Mouse (Mus musculus): ENCODE data around the gene Mroh2a. TPM values are rescaled to one million over a fixed set of nuclear protein-coding genes. Genes with fewer than 3 reads are reported as not detected.

Mroh2a gene
- polyA plus RNA-seq, 1 experiment from 2014 or later = 0.90 TPM

- Histone ChIP-seq H3K9ac (no peak overlapping the region), H3K27me3 (no peaks in the 10 kb centered on the region), H3K4me3 (no peak overlapping the region), H3K4me2 (no peak overlapping the region), H3K27ac (no peak overlapping the region), H3K36me3 (peaks cover 83% of the 10 kb centered on the region), H3K9me3 (no peaks in the 10 kb centered on the region), H3K4me1 (no peaks in the 10 kb centered on the region)
- 72% methylated on average over 6 of the region's 6 CpGs for WGBS
- no peak for ATAC-seq (ENCODE audit: borderline replicate concordance, extremely low read depth, low FRiP score, low TSS enrichment)
Measured at GRCm38 (mm10) chr1:88262961-88263360, 36.2 kb downstream of the Mroh2a start.

GRCm38 (mm10) chr1:88263778-88264177 lies 37.0 kb downstream of the Mroh2a start:
- no peaks in the 10 kb centered on the region for H3K9me3 ChIP-seq
- 90% methylated on average over 5 of the region's 5 CpGs for WGBS
- no peak overlapping the region for H3K4me3 ChIP-seq
- H3K9ac ChIP-seq = no peak overlapping the region
- H3K36me3 ChIP-seq = peaks cover 91% of the 10 kb centered on the region
- no peak overlapping the region for H3K4me2 ChIP-seq
- ATAC-seq (ENCODE audit: borderline replicate concordance, extremely low read depth, low FRiP score, low TSS enrichment) = no peak
- H3K4me1 ChIP-seq = no peaks in the 10 kb centered on the region
- H3K27ac ChIP-seq = no peak overlapping the region
- H3K27me3 ChIP-seq = no peaks in the 10 kb centered on the region

GRCm38 (mm10) chr1:88264237-88264868 lies 37.6 kb downstream of the Mroh2a start:
- H3K4me2 ChIP-seq = no peak overlapping the region
- H3K9me3 ChIP-seq = no peaks in the 10 kb centered on the region
- no peak overlapping the region for H3K4me3 ChIP-seq
- peaks cover 97% of the 10 kb centered on the region for H3K36me3 ChIP-seq
- no peak overlapping the region for H3K9ac ChIP-seq
- ATAC-seq (ENCODE audit: borderline replicate concordance, extremely low read depth, low FRiP score, low TSS enrichment) = no peak
- 82% methylated on average over 7 of the region's 7 CpGs for WGBS
- H3K27me3 ChIP-seq = no peaks in the 10 kb centered on the region
- no peaks in the 10 kb centered on the region for H3K4me1 ChIP-seq
- no peak overlapping the region for H3K27ac ChIP-seq

GRCm38 (mm10) chr1:88264869-88265240 lies 38.1 kb downstream of the Mroh2a start:
- Histone ChIP-seq H3K27ac (no peak overlapping the region), H3K4me1 (no peaks in the 10 kb centered on the region), H3K4me2 (no peak overlapping the region), H3K9me3 (no peaks in the 10 kb centered on the region), H3K27me3 (no peaks in the 10 kb centered on the region), H3K4me3 (no peak overlapping the region), H3K36me3 (peaks cover 99% of the 10 kb centered on the region), H3K9ac (no peak overlapping the region)
- ATAC-seq (ENCODE audit: borderline replicate concordance, extremely low read depth, low FRiP score, low TSS enrichment) = peak; percentile 1; the same call in 1 of the 2 replicates
- WGBS = 79% methylated on average over 4 of the region's 4 CpGs

- 88% methylated on average over 13 of the region's 13 CpGs for WGBS
- no peak for ATAC-seq (ENCODE audit: borderline replicate concordance, extremely low read depth, low FRiP score, low TSS enrichment)
- H3K4me1 ChIP-seq = no peaks in the 10 kb centered on the region
Measured at GRCm38 (mm10) chr1:88266123-88266522, 39.3 kb downstream of the Mroh2a start.

GRCm38 (mm10) chr1:88267489-88267888 lies 40.7 kb downstream of the Mroh2a start:
- Histone ChIP-seq H3K9me3 (no peaks in the 10 kb centered on the region), H3K4me2 (no peak overlapping the region), H3K27ac (no peak overlapping the region), H3K4me1 (no peaks in the 10 kb centered on the region), H3K9ac (no peak overlapping the region), H3K27me3 (no peaks in the 10 kb centered on the region), H3K4me3 (no peak overlapping the region), H3K36me3 (peaks cover 87% of the 10 kb centered on the region)
- 92% methylated on average over 6 of the region's 6 CpGs for WGBS
- no peak for ATAC-seq (ENCODE audit: borderline replicate concordance, extremely low read depth, low FRiP score, low TSS enrichment)

More at GRCm38 (mm10) chr1:88266123-88266522, 39.3 kb downstream of the Mroh2a start:
- Histone ChIP-seq H3K27ac (no peak overlapping the region), H3K27me3 (no peaks in the 10 kb centered on the region), H3K9ac (no peak overlapping the region), H3K4me3 (no peak overlapping the region), H3K4me2 (no peak overlapping the region), H3K36me3 (peaks cover 90% of the 10 kb centered on the region), H3K9me3 (no peaks in the 10 kb centered on the region)

GRCm38 (mm10) chr1:88268070-88268469 lies 41.3 kb downstream of the Mroh2a start:
- no peak for ATAC-seq (ENCODE audit: borderline replicate concordance, extremely low read depth, low FRiP score, low TSS enrichment)
- H3K4me1 ChIP-seq = no peaks in the 10 kb centered on the region
- H3K36me3 ChIP-seq = peaks cover 87% of the 10 kb centered on the region
- H3K27me3 ChIP-seq = no peaks in the 10 kb centered on the region
- H3K4me2 ChIP-seq = no peak overlapping the region
- 84% methylated on average over 6 of the region's 6 CpGs for WGBS
- no peak overlapping the region for H3K27ac ChIP-seq
- H3K4me3 ChIP-seq = no peak overlapping the region
- H3K9ac ChIP-seq = no peak overlapping the region
- H3K9me3 ChIP-seq = no peaks in the 10 kb centered on the region

- WGBS = 87% methylated on average over 12 of the region's 12 CpGs
- no peak overlapping the region for H3K9ac ChIP-seq
- no peaks in the 10 kb centered on the region for H3K27me3 ChIP-seq
- no peak for ATAC-seq (ENCODE audit: borderline replicate concordance, extremely low read depth, low FRiP score, low TSS enrichment)
- H3K4me3 ChIP-seq = no peak overlapping the region
- peaks cover 86% of the 10 kb centered on the region for H3K36me3 ChIP-seq
- H3K9me3 ChIP-seq = no peaks in the 10 kb centered on the region
- no peak overlapping the region for H3K27ac ChIP-seq
- no peaks in the 10 kb centered on the region for H3K4me1 ChIP-seq
- no peak overlapping the region for H3K4me2 ChIP-seq
Measured at GRCm38 (mm10) chr1:88269539-88270309, 42.9 kb downstream of the Mroh2a start.

- Histone ChIP-seq H3K9ac (no peak overlapping the region), H3K4me1 (peaks cover 20% of the 10 kb centered on the region), H3K4me3 (no peak overlapping the region), H3K27ac (no peak overlapping the region), H3K9me3 (no peaks in the 10 kb centered on the region), H3K4me2 (no peak overlapping the region), H3K36me3 (peaks cover 67% of the 10 kb centered on the region), H3K27me3 (no peaks in the 10 kb centered on the region)
- WGBS = 64% methylated on average over 4 of the region's 4 CpGs
- no peak for ATAC-seq (ENCODE audit: borderline replicate concordance, extremely low read depth, low FRiP score, low TSS enrichment)
Measured at GRCm38 (mm10) chr1:88272851-88273250, 46.1 kb downstream of the Mroh2a start.

GRCm38 (mm10) chr1:88273326-88273725 lies 46.5 kb downstream of the Mroh2a start:
- Histone ChIP-seq H3K27ac (no peak overlapping the region), H3K9me3 (no peaks in the 10 kb centered on the region), H3K9ac (no peak overlapping the region), H3K4me3 (no peak overlapping the region), H3K4me1 (peaks cover 23% of the 10 kb centered on the region), H3K36me3 (peaks cover 63% of the 10 kb centered on the region), H3K27me3 (no peaks in the 10 kb centered on the region), H3K4me2 (no peak overlapping the region)
- no peak for ATAC-seq (ENCODE audit: borderline replicate concordance, extremely low read depth, low FRiP score, low TSS enrichment)
- 94% methylated on average over 3 of the region's 3 CpGs for WGBS

- H3K36me3 ChIP-seq = peaks cover 58% of the 10 kb centered on the region
- H3K9ac ChIP-seq = no peak overlapping the region
- no peaks in the 10 kb centered on the region for H3K9me3 ChIP-seq
- no peak for ATAC-seq (ENCODE audit: borderline replicate concordance, extremely low read depth, low FRiP score, low TSS enrichment)
- H3K4me1 ChIP-seq = peaks cover 23% of the 10 kb centered on the region
- no peak overlapping the region for H3K4me3 ChIP-seq
- 81% methylated on average over 4 of the region's 4 CpGs for WGBS
- H3K27ac ChIP-seq = no peak overlapping the region
- H3K4me2 ChIP-seq = no peak overlapping the region
- H3K27me3 ChIP-seq = no peaks in the 10 kb centered on the region
Measured at GRCm38 (mm10) chr1:88273832-88274231, 47.0 kb downstream of the Mroh2a start.

GRCm38 (mm10) chr1:88274371-88275077 lies 47.7 kb downstream of the Mroh2a start:
- ATAC-seq (ENCODE audit: borderline replicate concordance, extremely low read depth, low FRiP score, low TSS enrichment) = no peak

More at GRCm38 (mm10) chr1:88274371-88275077, 47.7 kb downstream of the Mroh2a start:
- H3K9me3 ChIP-seq = no peaks in the 10 kb centered on the region
- H3K27me3 ChIP-seq = no peaks in the 10 kb centered on the region
- H3K27ac ChIP-seq = no peak overlapping the region
- no peak overlapping the region for H3K9ac ChIP-seq
- H3K4me1 ChIP-seq = peaks cover 23% of the 10 kb centered on the region
- H3K4me2 ChIP-seq = no peak overlapping the region
- 73% methylated on average over 11 of the region's 11 CpGs for WGBS
- H3K4me3 ChIP-seq = no peak overlapping the region
- H3K36me3 ChIP-seq = peaks cover 51% of the 10 kb centered on the region
